Mouse (Mus musculus): Measurements from ENCODE around the gene Gnl1. TPM values are rescaled to one million over a fixed set of nuclear protein-coding genes. Genes with fewer than 3 reads are reported as not detected.

Gene Gnl1
- 32.5 and 34.2 TPM in 2 replicates for polyA plus RNA-seq (2015; fragmentation: Nextera tagmentation; extraction: Ambion mirVana)

GRCm38 (mm10) chr17:35979401-35980362 is at the start of gene Gnl1, which contains the start of gene Prr3:
Gnl1 (plus strand) TSS chr17:35979851.
Prr3 (minus strand) TSS chr17:35980236.

GRCm38 (mm10) chr17:35969418-35970389 is 9.9 kb upstream of the Gnl1 start, which contains the start of gene Abcf1:
Abcf1 (minus strand) TSS chr17:35969761.

DNA sequence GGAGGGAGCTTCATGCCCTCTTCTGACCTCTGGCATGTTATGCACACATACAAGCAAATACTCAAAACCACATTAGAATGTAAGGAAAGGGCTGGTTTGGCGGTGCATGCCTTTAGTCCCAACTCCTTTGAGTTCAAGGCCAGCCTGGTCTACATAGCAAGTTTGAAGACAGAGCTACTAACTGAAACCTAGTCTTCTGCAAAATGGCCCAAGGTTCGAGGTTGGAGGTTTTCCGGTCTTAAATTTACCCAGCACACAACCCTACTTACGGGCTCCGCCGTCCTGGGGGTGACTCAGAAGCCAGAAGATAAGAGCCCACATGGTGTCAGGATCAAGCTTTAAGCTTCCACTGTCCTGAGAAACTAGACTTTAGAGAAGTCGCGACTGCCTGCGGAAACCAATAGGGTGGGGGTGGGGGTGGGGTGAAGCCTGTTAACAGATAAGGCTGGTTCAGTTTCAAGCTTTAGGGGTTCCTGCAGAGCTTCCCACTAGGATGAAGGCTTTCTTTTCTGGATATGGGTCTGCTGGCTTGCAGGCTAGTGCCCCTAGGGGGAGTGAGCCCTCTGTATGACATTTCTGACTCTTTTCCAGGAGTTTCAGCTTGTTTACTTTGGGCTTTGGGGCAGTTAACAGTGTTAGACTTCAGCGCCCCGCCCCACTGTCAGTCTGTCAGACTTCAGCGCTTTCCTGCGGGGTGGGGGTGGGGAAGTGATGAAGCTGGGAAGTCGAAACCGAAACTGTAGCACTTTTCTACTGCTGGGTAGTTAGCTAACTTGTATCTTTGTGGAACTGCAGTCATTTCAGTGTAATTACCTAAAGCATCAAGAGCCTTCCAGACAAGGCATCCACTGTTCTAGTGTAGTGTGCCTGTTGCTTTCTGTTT is 40.8 kb downstream of the Gnl1 start, which contains the start of gene H2-T24:
H2-T24 (minus strand) TSS at position 370 of the 883 bp plus-strand sequence.

DNA sequence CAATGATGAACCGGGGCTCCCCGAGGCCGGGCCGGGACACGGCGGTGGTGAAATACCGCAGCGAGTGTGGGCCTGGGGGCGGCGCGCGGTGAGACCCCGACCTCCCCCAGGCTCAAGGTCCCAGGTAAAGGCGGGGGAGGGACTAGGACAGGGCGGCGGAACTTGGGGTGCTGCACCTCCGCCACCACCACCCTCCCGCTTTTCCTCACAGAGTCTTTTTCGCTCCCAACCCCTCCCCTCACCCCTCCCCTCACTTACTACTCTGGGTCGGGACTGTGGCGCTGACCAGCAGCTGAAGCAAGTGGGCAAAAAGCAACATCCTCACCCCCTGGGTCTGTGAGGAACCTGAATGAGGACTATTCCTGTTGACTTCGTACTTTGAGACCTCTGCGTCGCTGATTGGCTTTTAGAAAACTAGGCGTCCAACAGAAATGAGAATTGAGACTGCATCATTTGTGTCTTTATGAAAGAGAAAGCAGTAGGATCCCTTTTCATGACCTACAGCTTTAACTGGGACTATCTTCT is 52.8 kb downstream of the Gnl1 start, which contains the start of gene H2-T23:
H2-T23 (minus strand) TSS at position 505 of the 525 bp plus-strand sequence.

MicroRNAs encoded within 50 kb of the gene (microRNA counts, 519-probe panel; counts per million panel counts)
- not detected for microRNA mmu-miR-877

Small RNAs within 50 kb of the gene (microRNA-seq; reads per million reads assigned to microRNA genes)
- 36.2 reads per million, percentile 36 among the genes with 10 or more reads in this experiment for gene Mir877

Other genes with a start within 250 kb of the Gnl1 start
- gene Ier3, start 158.2 kb upstream of the Gnl1 start, polyA plus RNA-seq (2015; fragmentation: Nextera tagmentation; extraction: Ambion mirVana), result 165 and 168 TPM in 2 replicates
- gene Flot1, start 156.6 kb upstream of the Gnl1 start, polyA plus RNA-seq (2015; fragmentation: Nextera tagmentation; extraction: Ambion mirVana), result 123 and 125 TPM in 2 replicates
- gene Tubb5, start 141.5 kb upstream of the Gnl1 start, polyA plus RNA-seq (2015; fragmentation: Nextera tagmentation; extraction: Ambion mirVana), result 388 and 491 TPM in 2 replicates
- 2.9 and 3.6 TPM in 2 replicates for gene Mdc1, start 138.3 kb upstream of the Gnl1 start, polyA plus RNA-seq (2015; fragmentation: Nextera tagmentation; extraction: Ambion mirVana)
- gene Nrm, start 118.5 kb upstream of the Gnl1 start, polyA plus RNA-seq (2015; fragmentation: Nextera tagmentation; extraction: Ambion mirVana), result 29.7 and 38.5 TPM in 2 replicates
- 80.2 and 88.5 TPM in 2 replicates for gene Ppp1r18, start 114.3 kb upstream of the Gnl1 start, polyA plus RNA-seq (2015; fragmentation: Nextera tagmentation; extraction: Ambion mirVana)
- gene Dhx16, start 100.0 kb upstream of the Gnl1 start, polyA plus RNA-seq (2015; fragmentation: Nextera tagmentation; extraction: Ambion mirVana), result 15.8 and 18.3 TPM in 2 replicates
- 12.6 and 13.9 TPM in 2 replicates for gene 2310061I04Rik, start 82.4 kb upstream of the Gnl1 start, polyA plus RNA-seq (2015; fragmentation: Nextera tagmentation; extraction: Ambion mirVana)
- gene Atat1, start 69.8 kb upstream of the Gnl1 start, polyA plus RNA-seq (2015; fragmentation: Nextera tagmentation; extraction: Ambion mirVana), result 19.0 and 19.2 TPM in 2 replicates
- 78.1 and 88.8 TPM in 2 replicates for gene Mrps18b, start 63.5 kb upstream of the Gnl1 start, polyA plus RNA-seq (2015; fragmentation: Nextera tagmentation; extraction: Ambion mirVana)
- gene Ppp1r10, start 63.4 kb upstream of the Gnl1 start, polyA plus RNA-seq (2015; fragmentation: Nextera tagmentation; extraction: Ambion mirVana), result 13.6 and 15.3 TPM in 2 replicates
- gene Abcf1, start 10.1 kb upstream of the Gnl1 start, polyA plus RNA-seq (2015; fragmentation: Nextera tagmentation; extraction: Ambion mirVana), result 44.1 and 56.8 TPM in 2 replicates
- gene Prr3, start 385 bp downstream of the Gnl1 start, polyA plus RNA-seq (2015; fragmentation: Nextera tagmentation; extraction: Ambion mirVana), result 11.1 and 12.2 TPM in 2 replicates
- 2.4 and 2.6 TPM in 2 replicates for gene H2-T24, start 40.7 kb downstream of the Gnl1 start, polyA plus RNA-seq (2015; fragmentation: Nextera tagmentation; extraction: Ambion mirVana)
- gene H2-T23, start 53.0 kb downstream of the Gnl1 start, polyA plus RNA-seq (2015; fragmentation: Nextera tagmentation; extraction: Ambion mirVana), result 31.2 and 41.0 TPM in 2 replicates
- 32.7 and 34.7 TPM in 2 replicates for gene H2-T22, start 62.9 kb downstream of the Gnl1 start, polyA plus RNA-seq (2015; fragmentation: Nextera tagmentation; extraction: Ambion mirVana)
- gene Gm6034, start 63.1 kb downstream of the Gnl1 start, polyA plus RNA-seq (2015; fragmentation: Nextera tagmentation; extraction: Ambion mirVana), result 0.10 TPM in 1 of 2 replicates, not detected in the other
- not detected in 2 replicates for gene Gm11127, start 78.5 kb downstream of the Gnl1 start, polyA plus RNA-seq (2015; fragmentation: Nextera tagmentation; extraction: Ambion mirVana)
- not detected in 2 replicates for gene Gm19684, start 141.8 kb downstream of the Gnl1 start, polyA plus RNA-seq (2015; fragmentation: Nextera tagmentation; extraction: Ambion mirVana)
- not detected in 2 replicates for gene Gm7030, start 149.6 kb downstream of the Gnl1 start, polyA plus RNA-seq (2015; fragmentation: Nextera tagmentation; extraction: Ambion mirVana)
- gene Gm8909, start 188.7 kb downstream of the Gnl1 start, polyA plus RNA-seq (2015; fragmentation: Nextera tagmentation; extraction: Ambion mirVana), result not detected in 2 replicates
- gene H2-T3, start 210.4 kb downstream of the Gnl1 start, polyA plus RNA-seq (2015; fragmentation: Nextera tagmentation; extraction: Ambion mirVana), result not detected in 2 replicates